Mouse (Mus musculus) kidney, adult 9 months (tissue): ENCODE results near the gene 1810049J17Rik.
A peak's percentile ranks its signal among the peaks of the same experiment; 100 is the strongest.
"Not testable (repeated sequence)": the region's sequence is repeated elsewhere in the genome, so short reads cannot be mapped to it uniquely, and the experiment has no call there.

Experiments used
- DNase-seq: peaks from one replicate; pipeline ENCODE4 v3.0.0; 2022

Gene 1810049J17Rik

GRCm38 (mm10) chr15:12321788-12322621 lies at the start of gene 1810049J17Rik:
TSS of gene 1810049J17Rik (minus strand) at chr15:12321899.
- DNase-seq = peak; percentile 48

DNA sequence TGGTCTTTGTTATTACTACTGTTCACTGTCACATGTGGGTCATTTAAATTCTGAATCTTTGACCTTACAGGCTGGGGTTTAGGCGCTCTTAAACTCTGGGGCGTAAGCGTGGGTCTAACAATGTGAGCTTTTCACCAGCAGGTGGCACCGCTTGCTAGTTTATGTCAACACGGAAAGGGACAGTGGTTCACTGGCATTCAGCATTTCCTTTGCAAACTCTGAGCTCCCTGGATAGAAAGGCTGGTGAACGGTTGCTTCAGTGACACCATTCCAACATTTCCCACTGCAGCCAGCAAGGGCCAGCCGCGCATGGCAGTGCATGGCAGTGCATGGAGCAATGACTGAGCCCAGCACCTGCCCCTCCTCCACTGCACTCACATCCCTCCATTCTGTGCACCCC lies 49.5 kb upstream of the 1810049J17Rik start:
- DNase-seq = peak; percentile 75

DNA sequence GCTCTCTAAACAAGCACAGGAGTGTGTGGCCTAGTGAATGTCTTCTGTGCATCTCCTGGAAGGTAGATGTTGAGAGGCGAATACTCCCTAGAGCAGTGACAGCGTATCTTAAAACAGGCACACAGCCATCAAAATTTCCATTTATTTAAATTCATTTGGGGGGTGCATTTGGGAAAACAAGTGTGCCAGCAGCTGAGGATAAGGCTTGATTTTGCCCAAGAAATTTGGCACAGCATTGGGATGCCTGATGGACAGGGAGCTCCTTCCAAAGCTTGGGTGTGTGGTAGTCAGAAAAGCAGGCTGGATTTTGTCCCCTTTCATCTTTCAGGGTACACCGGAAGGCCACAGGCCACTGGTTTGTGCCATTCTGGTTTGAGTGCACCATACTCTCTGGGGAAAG lies 48.4 kb upstream of the 1810049J17Rik start:
- DNase-seq = no peak

- no peak for DNase-seq
Observed at GRCm38 (mm10) chr15:12368850-12369249, 47.2 kb upstream of the 1810049J17Rik start.

DNA sequence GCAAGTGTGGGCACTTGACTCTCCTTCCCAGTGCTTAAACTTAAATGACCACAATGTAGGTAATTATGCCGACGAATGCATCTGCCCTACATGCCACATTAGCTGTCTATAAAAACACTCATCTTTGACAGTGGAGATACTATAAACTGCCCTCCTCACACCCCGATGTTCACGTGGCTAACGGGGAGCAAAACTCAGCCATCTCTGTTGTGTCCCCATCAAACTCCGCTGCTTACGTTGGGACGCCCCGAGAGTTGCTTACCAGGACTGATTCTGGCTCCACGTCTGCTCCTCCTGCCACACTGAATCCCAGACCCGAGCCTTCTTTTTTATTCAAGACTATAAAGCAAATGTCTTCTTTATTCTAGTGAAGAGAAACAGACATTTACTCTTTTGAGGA lies 46.7 kb upstream of the 1810049J17Rik start:
- no peak for DNase-seq

DNA sequence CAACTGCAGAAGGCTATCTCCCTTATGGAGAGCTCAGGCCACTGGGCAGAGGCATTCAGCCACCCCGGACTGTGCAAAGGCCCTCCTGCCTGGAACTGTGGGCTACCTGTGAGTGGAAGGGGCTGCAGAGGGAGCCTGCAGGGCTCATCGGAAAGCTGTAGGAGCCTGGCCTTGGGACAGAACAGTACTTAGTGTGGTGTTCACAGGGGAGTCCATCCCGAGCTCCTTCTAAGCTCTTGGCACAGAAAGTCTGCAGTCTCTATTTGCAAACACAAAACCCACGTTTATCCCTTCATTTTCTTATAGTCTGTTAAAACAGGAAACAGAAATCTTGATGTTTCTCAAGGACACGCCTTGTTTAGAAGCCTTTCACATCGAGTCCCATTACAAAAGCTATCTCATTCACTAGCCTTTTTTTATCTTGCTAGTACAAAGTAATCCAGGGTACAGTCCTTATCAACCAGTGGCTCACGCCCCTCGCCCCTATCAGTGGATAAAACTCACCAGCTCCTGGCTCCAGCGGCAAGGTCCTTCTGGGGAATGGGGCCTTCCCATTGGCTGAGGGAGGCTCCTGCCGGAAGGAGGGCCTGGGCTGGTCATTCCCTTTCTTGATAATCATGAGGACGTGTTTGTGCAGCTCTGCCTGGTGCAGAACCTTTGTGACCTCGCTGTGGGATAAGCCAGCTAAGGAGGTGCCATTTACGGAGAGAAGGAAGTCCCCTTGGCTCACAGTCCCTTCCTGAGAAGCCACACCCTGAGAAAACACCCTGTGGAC lies 45.8 kb upstream of the 1810049J17Rik start:
- peak; percentile 31 for DNase-seq

DNA sequence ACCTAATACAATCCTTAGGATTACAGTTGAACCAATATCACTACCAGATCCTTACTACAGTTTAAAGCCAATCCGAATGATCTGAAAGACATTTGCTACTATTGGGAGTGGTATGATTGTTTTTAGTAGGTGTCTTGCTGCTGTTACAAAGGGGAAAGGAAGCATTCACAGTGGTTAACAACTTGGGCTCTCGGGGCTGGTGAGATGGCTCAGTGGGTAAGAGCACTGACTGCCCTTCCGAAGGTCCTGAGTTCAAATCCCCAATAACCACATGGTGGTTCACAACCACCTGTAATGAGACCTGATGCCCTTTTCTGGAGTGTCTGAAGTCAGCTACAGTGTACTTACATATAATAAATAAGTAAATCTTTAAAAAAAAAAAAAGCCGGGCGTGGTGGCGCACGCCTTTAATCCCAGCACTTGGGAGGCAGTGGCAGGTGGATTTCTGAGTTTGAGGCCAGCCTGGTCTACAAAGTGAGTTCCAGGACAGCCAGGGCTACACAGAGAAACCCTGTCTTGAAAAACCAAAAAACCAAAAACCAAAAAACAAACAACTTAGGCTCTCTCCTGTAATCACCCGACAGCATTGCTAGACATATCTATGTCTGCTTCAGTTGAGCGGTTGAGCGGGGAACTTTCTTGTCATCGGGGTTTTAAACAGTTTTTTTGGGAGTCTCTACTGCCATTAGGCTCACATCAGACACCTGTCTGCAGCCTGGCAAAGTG lies 45.0 kb upstream of the 1810049J17Rik start:
- DNase-seq = not testable (repeated sequence)

- peak; percentile 28 for DNase-seq
Observed at GRCm38 (mm10) chr15:12366072-12366469, 44.4 kb upstream of the 1810049J17Rik start.

GRCm38 (mm10) chr15:12365416-12366071 lies 43.8 kb upstream of the 1810049J17Rik start:
- DNase-seq = peak; percentile 13

- no peak for DNase-seq
Observed at GRCm38 (mm10) chr15:12364096-12364495, 42.4 kb upstream of the 1810049J17Rik start.

DNA sequence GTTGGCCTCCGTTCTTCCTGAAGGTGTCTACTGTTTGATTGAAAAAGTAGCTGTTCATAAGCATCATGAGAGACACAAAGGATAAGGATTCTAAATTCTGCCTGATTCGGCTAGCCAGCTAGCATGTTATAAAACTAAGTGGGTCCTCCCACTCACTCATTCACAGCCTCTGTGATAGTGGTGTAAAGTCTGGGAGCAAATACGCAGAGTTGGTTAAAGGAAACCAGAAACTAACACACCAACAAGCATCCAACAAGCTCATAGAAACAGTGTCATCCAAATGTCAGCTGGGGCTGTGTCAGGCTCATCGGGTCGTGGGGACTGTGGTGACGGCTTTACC lies 41.0 kb upstream of the 1810049J17Rik start:
- no peak for DNase-seq

- DNase-seq = no peak
Observed at GRCm38 (mm10) chr15:12362001-12362700, 40.5 kb upstream of the 1810049J17Rik start.

GRCm38 (mm10) chr15:12360519-12361212 lies 39.0 kb upstream of the 1810049J17Rik start:
- no peak for DNase-seq

- DNase-seq = no peak
Observed at GRCm38 (mm10) chr15:12358384-12358783, 36.7 kb upstream of the 1810049J17Rik start.

DNA sequence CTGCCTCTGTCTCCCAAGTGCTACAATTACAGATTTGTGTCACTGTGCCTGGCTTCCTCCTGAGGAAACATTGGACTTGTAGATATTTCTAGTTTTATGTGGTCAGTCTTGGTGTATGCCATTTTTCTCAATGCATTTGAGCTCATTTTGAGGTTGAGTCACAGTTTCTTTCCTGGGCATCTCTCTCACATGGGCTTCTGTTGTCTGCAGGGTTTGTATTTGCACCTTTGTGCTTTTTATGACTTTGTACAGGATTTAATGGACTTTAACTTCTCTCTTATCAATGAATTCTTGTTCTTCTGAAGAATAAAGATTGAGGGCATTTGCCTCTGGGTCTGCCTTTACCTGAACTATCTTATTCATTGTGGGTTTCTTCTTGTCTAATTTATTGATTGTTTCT lies 35.8 kb upstream of the 1810049J17Rik start:
- DNase-seq = no peak

GRCm38 (mm10) chr15:12355907-12356306 lies 34.2 kb upstream of the 1810049J17Rik start:
- no peak for DNase-seq

DNA sequence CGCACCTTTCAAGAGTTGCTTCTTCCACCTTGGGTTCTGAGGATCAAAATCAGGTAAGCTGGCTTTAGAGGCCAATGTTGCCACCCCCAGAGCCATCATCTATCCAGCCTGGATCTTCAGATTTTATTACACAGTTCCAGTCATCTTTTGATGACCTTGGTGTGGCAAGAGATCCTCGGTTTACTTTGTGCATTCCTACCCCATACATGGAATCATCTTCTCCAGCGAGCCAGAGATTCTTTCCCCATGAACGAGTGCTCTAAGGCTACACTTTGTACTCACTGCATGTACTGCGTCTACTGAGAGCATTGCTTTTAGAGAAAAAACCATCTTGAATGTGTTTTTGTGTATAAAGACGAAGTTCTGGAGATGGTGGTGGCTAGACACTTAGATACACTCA lies 33.6 kb upstream of the 1810049J17Rik start:
- no peak for DNase-seq

DNA sequence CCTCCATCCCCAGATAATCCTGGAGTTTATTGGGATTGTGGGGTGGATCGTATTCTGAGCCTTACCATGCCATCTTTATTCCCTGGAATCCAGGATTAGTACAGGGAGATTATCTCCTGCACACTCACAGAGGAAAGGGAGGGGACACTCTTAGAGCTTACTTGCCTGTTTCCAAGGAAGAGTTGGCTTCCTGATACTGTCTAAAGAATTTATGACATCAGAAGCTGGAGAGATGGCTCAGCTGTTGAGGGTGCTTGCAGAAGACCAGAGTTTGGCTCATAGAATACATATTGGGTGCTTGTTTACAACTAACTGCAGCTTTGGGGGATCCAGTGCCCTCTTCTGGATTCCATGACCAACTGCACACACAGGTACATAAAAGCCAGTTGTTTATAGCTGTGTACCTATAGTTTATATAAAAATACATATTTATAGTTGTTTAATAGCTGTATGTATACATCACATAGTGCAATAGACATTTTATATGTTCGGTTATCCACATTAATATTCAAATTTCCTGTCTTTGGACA lies 32.6 kb upstream of the 1810049J17Rik start:
- no peak for DNase-seq

GRCm38 (mm10) chr15:12351470-12351869 lies 29.8 kb upstream of the 1810049J17Rik start:
- no peak for DNase-seq

- no peak for DNase-seq
Observed at GRCm38 (mm10) chr15:12349840-12350239, 28.1 kb upstream of the 1810049J17Rik start.

GRCm38 (mm10) chr15:12348950-12349349 lies 27.3 kb upstream of the 1810049J17Rik start:
- DNase-seq = no peak
